Mouse (Mus musculus) forebrain, embryonic 13.5 days (tissue): ENCODE measurements at regions not wholly inside any gene's neighbourhood (a gene's known extent, or its start where the extent isn't known, plus 50 kb on each side); places are given as distances from the start of the nearest gene placed in this dataset.

Experiments used
- ATAC-seq: fragments of 200-750 bp; cut with Nextera tagmentation; 2 replicates; pipeline ENCODE4 v1.8.0; 2017
- H3K27ac ChIP-seq: fragments of 300-500 bp; sonication (generic); 2 replicates; pipeline ENCODE4 v1.5.1; 2015; ENCODE audit warnings: inconsistent platforms, mild to moderate bottlenecking, moderate library complexity
- H3K27me3 ChIP-seq: fragments of 300-500 bp; sonication (generic); 2 replicates; pipeline ENCODE4 v1.6.1; 2015; ENCODE audit warnings: mild to moderate bottlenecking, inconsistent platforms
- H3K36me3 ChIP-seq: fragments of 300-500 bp; sonication (generic); 2 replicates; pipeline ENCODE4 v1.6.1; 2015; ENCODE audit warnings: mild to moderate bottlenecking, inconsistent platforms; ENCODE audit not compliant: poor library complexity, severe bottlenecking
- H3K4me1 ChIP-seq: fragments of 300-500 bp; sonication (generic); 2 replicates; pipeline ENCODE4 v1.6.1; 2015; ENCODE audit warnings: inconsistent platforms
- H3K4me2 ChIP-seq: fragments of 300-500 bp; sonication (generic); 2 replicates; pipeline ENCODE4 v1.6.1; 2015; ENCODE audit warnings: inconsistent platforms, mild to moderate bottlenecking, moderate library complexity
- H3K4me3 ChIP-seq: fragments of 300-500 bp; sonication (generic); 2 replicates; pipeline ENCODE4 v1.5.1; 2015; ENCODE audit warnings: mild to moderate bottlenecking, inconsistent platforms
- H3K9ac ChIP-seq: fragments of 300-500 bp; sonication (generic); 2 replicates; pipeline ENCODE4 v1.6.1; 2015; ENCODE audit warnings: mild to moderate bottlenecking, inconsistent platforms
- H3K9me3 ChIP-seq: fragments of 300-500 bp; sonication (generic); replicated peaks from 2 replicates; pipeline ENCODE4 v1.6.1; 2016; ENCODE audit warnings: inconsistent platforms
- WGBS: fragments of 180-500 bp; shearing (Covaris S2); methylation state at CpG from one replicate; pipeline ENCODE4 v1.1.7; 2015; 5-methylcytosine and 5-hydroxymethylcytosine counted together

DNA sequence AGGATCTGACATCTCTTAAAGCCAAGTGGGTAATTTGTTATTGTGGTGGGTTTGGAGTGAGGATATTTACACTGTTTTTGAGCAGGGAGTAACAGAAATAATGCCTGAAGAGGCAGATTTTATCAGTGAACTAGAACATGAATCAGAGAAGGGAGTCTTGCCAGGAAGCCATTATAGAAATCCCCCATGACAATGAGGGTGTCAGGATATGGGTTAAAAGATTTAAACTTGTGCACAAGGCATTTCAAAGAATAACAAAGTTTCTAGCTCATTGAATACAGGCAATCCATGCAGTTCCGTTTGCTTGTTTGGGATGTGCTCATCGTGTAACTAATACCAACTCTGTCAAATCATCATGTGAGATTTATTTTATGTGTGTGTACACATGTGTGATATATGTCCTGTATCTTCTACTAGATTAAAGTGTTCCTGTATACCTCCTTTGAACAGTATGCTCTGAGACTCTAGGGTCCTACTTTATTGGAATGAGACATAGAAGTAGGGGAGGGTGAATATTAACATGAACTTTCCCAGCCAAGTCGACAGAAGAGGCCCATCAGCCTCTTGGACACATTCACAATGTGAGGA, 134.0 kb upstream of the Cxxc4 start:
- Histone ChIP-seq H3K9ac (no peak overlapping the region), H3K4me3 (no peak overlapping the region), H3K4me1 (peaks cover 24% of the 10 kb centered on the region), H3K36me3 (no peaks in the 10 kb centered on the region), H3K27ac (no peak overlapping the region), H3K4me2 (no peak overlapping the region), H3K27me3 (no peaks in the 10 kb centered on the region), H3K9me3 (no peaks in the 10 kb centered on the region)
- no peak for ATAC-seq
- WGBS: 74% methylated on average over 3 of the region's 3 CpGs

- H3K4me2 ChIP-seq: no peak overlapping the region
- H3K27me3 ChIP-seq: no peaks in the 10 kb centered on the region
- H3K4me1 ChIP-seq: peaks cover 12% of the 10 kb centered on the region
- WGBS: 92% methylated on average over 1 of the region's 1 CpGs
- H3K9me3 ChIP-seq: no peaks in the 10 kb centered on the region
- no peak overlapping the region for H3K9ac ChIP-seq
- no peaks in the 10 kb centered on the region for H3K36me3 ChIP-seq
- ATAC-seq: no peak
- no peak overlapping the region for H3K27ac ChIP-seq
- no peak overlapping the region for H3K4me3 ChIP-seq
Measured at GRCm38 (mm10) chr3:134104625-134105024, 131.7 kb upstream of the Cxxc4 start.

- no peak for ATAC-seq
- H3K36me3 ChIP-seq: no peaks in the 10 kb centered on the region
- no peaks in the 10 kb centered on the region for H3K9me3 ChIP-seq
- WGBS: 81% methylated on average over 2 of the region's 2 CpGs
- no peaks in the 10 kb centered on the region for H3K27me3 ChIP-seq
- H3K4me2 ChIP-seq: no peak overlapping the region
- H3K4me3 ChIP-seq: no peak overlapping the region
- H3K9ac ChIP-seq: no peak overlapping the region
- H3K27ac ChIP-seq: no peak overlapping the region
- peaks cover 7% of the 10 kb centered on the region for H3K4me1 ChIP-seq
Measured at GRCm38 (mm10) chr3:134105112-134105511, 131.2 kb upstream of the Cxxc4 start.

DNA sequence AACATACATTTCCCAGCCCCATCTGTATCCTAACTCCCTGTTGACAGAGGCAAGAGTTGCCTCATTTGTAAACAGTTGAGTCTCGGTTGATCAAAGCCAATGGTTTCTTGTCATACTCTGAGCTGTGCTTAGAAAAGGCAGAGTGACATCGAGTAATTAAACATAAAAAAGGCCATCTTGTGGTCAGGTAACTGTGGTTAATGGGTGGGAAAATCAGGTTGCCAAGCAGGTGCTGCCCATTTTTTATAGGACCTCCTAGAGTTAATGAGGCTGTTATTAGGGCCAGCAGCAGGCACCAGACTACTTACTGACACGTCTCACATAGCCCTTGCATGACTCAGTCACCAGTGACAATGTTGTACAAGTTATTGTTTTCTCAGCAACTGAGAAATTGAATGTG, 130.7 kb upstream of the Cxxc4 start:
- Histone ChIP-seq H3K27me3 (no peaks in the 10 kb centered on the region), H3K36me3 (no peaks in the 10 kb centered on the region), H3K9ac (no peak overlapping the region), H3K4me2 (no peak overlapping the region), H3K9me3 (no peaks in the 10 kb centered on the region), H3K27ac (no peak overlapping the region), H3K4me3 (no peak overlapping the region), H3K4me1 (peaks cover 4% of the 10 kb centered on the region; the same call in 1 of the 2 replicates)
- ATAC-seq: no peak
- 53% methylated on average over 3 of the region's 3 CpGs for WGBS

- Histone ChIP-seq H3K4me2 (no peak overlapping the region), H3K4me3 (no peak overlapping the region), H3K36me3 (no peaks in the 10 kb centered on the region), H3K27ac (no peak overlapping the region), H3K27me3 (no peaks in the 10 kb centered on the region), H3K9ac (no peak overlapping the region), H3K9me3 (no peaks in the 10 kb centered on the region), H3K4me1 (peaks cover 5% of the 10 kb centered on the region; the same call in 1 of the 2 replicates)
- ATAC-seq: peak; percentile 55; the same call in 1 of the 2 replicates
- WGBS: 14% methylated on average over 1 of the region's 1 CpGs
Measured at GRCm38 (mm10) chr3:134114501-134114900, 121.8 kb upstream of the Cxxc4 start.

DNA sequence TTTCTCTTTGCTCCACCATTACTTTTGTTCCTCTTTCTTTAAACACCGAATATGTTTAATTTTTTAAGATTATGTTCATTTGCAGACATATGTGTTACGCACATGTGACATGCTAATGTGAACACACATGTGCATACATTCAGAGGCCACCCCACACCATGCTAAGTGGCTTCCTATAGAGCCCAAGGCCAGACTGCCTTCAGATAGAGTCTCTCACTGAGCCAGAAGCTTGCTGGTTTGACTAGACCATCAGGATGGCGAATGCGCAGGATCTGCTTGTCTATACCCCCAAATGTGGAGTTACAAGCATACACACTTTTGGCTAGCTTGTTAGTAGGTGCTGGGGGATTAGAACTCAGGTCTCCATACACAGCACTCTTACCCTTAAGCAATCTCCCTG, 121.3 kb upstream of the Cxxc4 start:
- H3K36me3 ChIP-seq: no peaks in the 10 kb centered on the region

GRCm38 (mm10) chr3:134118898-134119297, 117.4 kb upstream of the Cxxc4 start:
- H3K27me3 ChIP-seq: no peaks in the 10 kb centered on the region
- WGBS: 74% methylated on average over 4 of the region's 4 CpGs
- H3K4me3 ChIP-seq: no peak overlapping the region
- peaks cover 5% of the 10 kb centered on the region; the same call in 1 of the 2 replicates for H3K4me1 ChIP-seq
- ATAC-seq: no peak
- H3K9me3 ChIP-seq: no peaks in the 10 kb centered on the region
- no peaks in the 10 kb centered on the region for H3K36me3 ChIP-seq
- no peak overlapping the region for H3K27ac ChIP-seq
- no peak overlapping the region for H3K4me2 ChIP-seq
- no peak overlapping the region for H3K9ac ChIP-seq

More for the DNA sequence above, 121.3 kb upstream of the Cxxc4 start:
- H3K9me3 ChIP-seq: no peaks in the 10 kb centered on the region
- H3K4me2 ChIP-seq: no peak overlapping the region
- WGBS: 97% methylated on average over 4 of the region's 4 CpGs
- no peak overlapping the region for H3K4me3 ChIP-seq
- no peak overlapping the region for H3K27ac ChIP-seq
- ATAC-seq: no peak
- no peak overlapping the region for H3K9ac ChIP-seq
- no peaks in the 10 kb centered on the region for H3K27me3 ChIP-seq
- H3K4me1 ChIP-seq: peaks cover 5% of the 10 kb centered on the region; the same call in 1 of the 2 replicates

DNA sequence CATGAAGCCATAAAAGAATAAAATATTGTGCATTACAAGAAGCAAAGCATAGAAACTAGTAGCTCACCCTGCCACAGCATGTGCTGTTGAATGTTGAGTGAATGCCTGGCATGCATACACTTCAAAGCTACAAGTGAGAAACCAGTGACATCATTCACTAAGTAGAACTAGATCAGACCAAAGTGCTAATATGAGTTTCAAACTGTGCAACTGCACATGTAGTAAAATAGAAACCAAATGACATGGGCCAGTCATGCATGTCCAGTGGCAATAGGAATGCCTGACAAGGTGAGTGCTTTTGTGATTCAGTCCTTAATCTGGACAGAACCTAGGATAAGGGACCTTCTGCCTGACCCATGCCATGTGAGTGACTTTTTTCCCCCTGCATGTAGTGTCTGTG, 111.3 kb upstream of the Cxxc4 start:
- Histone ChIP-seq H3K9ac (no peak overlapping the region), H3K4me2 (no peak overlapping the region), H3K4me3 (no peak overlapping the region), H3K4me1 (no peaks in the 10 kb centered on the region), H3K9me3 (no peaks in the 10 kb centered on the region), H3K27me3 (no peaks in the 10 kb centered on the region), H3K36me3 (no peaks in the 10 kb centered on the region), H3K27ac (no peak overlapping the region)
- ATAC-seq: no peak

- H3K9ac ChIP-seq: no peak overlapping the region
- H3K9me3 ChIP-seq: no peaks in the 10 kb centered on the region
- no peaks in the 10 kb centered on the region for H3K27me3 ChIP-seq
- no peak overlapping the region for H3K4me3 ChIP-seq
- H3K27ac ChIP-seq: no peak overlapping the region
- no peaks in the 10 kb centered on the region for H3K36me3 ChIP-seq
- WGBS: 24% methylated on average over 3 of the region's 3 CpGs
- H3K4me1 ChIP-seq: no peaks in the 10 kb centered on the region
- ATAC-seq: peak; percentile 89
- no peak overlapping the region for H3K4me2 ChIP-seq
Measured at GRCm38 (mm10) chr3:134130412-134130811, 105.9 kb upstream of the Cxxc4 start.

- WGBS: 47% methylated on average over 7 of the region's 7 CpGs
- Histone ChIP-seq H3K4me1 (peaks cover 16% of the 10 kb centered on the region), H3K36me3 (no peaks in the 10 kb centered on the region), H3K4me2 (no peak overlapping the region), H3K9me3 (no peaks in the 10 kb centered on the region), H3K27me3 (no peaks in the 10 kb centered on the region), H3K4me3 (no peak overlapping the region), H3K9ac (no peak overlapping the region), H3K27ac (no peak overlapping the region)
- ATAC-seq: no peak
Measured at GRCm38 (mm10) chr3:134145251-134145650, 91.0 kb upstream of the Cxxc4 start.

GRCm38 (mm10) chr3:134145935-134146334, 90.3 kb upstream of the Cxxc4 start:
- no peak overlapping the region for H3K4me3 ChIP-seq
- H3K4me1 ChIP-seq: peaks cover 16% of the 10 kb centered on the region
- no peaks in the 10 kb centered on the region for H3K36me3 ChIP-seq
- H3K9ac ChIP-seq: no peak overlapping the region
- peak; percentile 54; the same call in 1 of the 2 replicates for ATAC-seq
- no peaks in the 10 kb centered on the region for H3K27me3 ChIP-seq
- H3K27ac ChIP-seq: no peak overlapping the region
- H3K9me3 ChIP-seq: no peaks in the 10 kb centered on the region
- peak overlapping the region; percentile 10; the same call in 1 of the 2 replicates for H3K4me2 ChIP-seq
- WGBS: 51% methylated on average over 3 of the region's 3 CpGs

DNA sequence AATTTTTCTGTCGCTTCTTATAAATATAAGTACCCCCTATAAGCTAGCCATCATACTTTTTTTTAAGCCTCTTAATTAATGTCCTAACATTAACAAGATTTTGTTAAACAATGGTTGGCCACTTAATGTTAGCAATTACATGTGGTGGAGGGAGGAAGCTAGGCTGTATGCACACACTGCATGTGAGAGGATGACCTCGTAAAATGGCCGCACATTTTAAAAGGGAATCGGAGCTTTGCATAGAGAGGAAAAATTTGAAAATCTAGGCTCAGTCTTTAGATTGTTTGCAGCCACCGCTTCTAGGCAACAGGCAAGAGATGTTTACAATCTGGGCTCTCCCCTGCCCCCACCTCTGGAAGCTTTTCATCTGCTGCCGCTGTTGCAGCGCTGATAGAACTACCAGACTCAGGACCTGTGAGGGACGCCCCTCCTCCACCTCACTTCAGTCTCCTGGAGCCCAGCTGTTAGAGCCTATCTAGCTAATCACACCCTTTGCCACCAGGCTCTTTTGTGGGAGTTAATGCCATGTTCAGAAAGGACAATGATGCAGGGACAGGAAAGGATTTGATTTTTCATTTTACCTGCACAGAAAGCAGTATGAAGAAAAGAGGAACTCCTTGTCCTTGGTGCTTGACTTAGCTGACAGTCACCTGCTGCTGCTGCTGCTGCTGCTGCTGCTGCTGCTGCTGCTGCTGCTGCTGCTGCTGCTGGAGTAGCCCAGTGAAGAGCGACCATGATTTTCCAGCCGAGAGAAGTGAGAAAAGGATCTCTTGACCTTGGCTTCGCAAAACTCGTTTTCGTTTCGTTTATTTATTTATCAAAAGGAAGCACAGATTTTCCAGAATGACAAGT, 89.7 kb upstream of the Cxxc4 start:
- ATAC-seq: peak; percentile 98
- H3K27me3 ChIP-seq: no peaks in the 10 kb centered on the region
- 9% methylated on average over 14 of the region's 14 CpGs for WGBS
- peak overlapping the region; percentile 53 for H3K4me2 ChIP-seq
- H3K36me3 ChIP-seq: no peaks in the 10 kb centered on the region
- peak overlapping the region; percentile 65 for H3K27ac ChIP-seq
- peak overlapping the region; percentile 48 for H3K9ac ChIP-seq
- H3K9me3 ChIP-seq: no peaks in the 10 kb centered on the region
- peaks cover 16% of the 10 kb centered on the region for H3K4me1 ChIP-seq
- peak overlapping the region; percentile 25 for H3K4me3 ChIP-seq
